Mouse (Mus musculus) retina, postnatal 1 day (tissue): ENCODE measurements around the gene Gm17174.
"Not testable (repeated sequence)": the region's sequence is repeated elsewhere in the genome, so short reads cannot be mapped to it uniquely, and the experiment has no call there.

Source experiments
- DNase-seq: peaks from one replicate; pipeline ENCODE4 v3.0.0-alpha.2; 2012

Gene Gm17174

GRCm38 (mm10) chr14:51592039-51592438 lies at the start of gene Gm17174:
Gene Gm17174, minus strand, starts transcription at chr14:51592139.
- DNase-seq = not testable (repeated sequence)

DNA sequence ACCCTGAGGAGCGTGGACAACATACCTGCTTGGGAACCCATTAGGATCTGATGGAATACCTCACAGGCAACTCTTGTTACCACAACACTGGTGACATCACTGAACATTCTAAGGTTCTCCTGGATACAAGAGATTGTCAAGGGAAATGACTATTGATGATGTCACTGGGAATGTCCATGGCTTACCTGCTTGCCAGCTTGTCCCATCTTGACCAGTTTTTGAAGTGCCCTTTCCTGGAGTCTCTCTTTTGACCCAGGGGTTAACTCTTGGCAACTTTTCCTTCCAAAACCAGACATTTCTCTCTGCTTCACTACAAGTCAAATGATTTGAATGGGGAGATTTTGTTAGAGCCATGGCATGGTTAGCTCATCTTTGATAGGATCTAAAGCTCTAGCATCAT lies 43.6 kb upstream of the Gm17174 start, which contains the start of gene Gm4181:
Gene Gm4181 (minus strand): TSS at position 101 of the 400 bp plus-strand sequence.
- DNase-seq = not testable (repeated sequence)

- not testable (repeated sequence) for DNase-seq
Measured at GRCm38 (mm10) chr14:51632426-51632825, 40.5 kb upstream of the Gm17174 start.

- no peak for DNase-seq
Measured at GRCm38 (mm10) chr14:51611210-51611609, 19.3 kb upstream of the Gm17174 start, which contains the start of gene Gm17078. Gene Gm17078, minus strand, starts transcription at chr14:51611310.

- DNase-seq = not testable (repeated sequence)
Measured at GRCm38 (mm10) chr14:51573963-51574362, 18.0 kb downstream of the Gm17174 start, which contains the start of gene Gm17175. Gene Gm17175, minus strand, starts transcription at chr14:51574063.

- no peak for DNase-seq
Measured at GRCm38 (mm10) chr14:51552490-51552889, 39.4 kb downstream of the Gm17174 start, which contains the start of gene Gm5622. Gene Gm5622, plus strand, starts transcription at chr14:51552790.
